Mouse (Mus musculus): Measurements from ENCODE around the gene Slc4a1. TPM values are rescaled to one million over a fixed set of nuclear protein-coding genes. Genes with fewer than 3 reads are reported as not detected.
A peak's percentile ranks its signal among the peaks of the same experiment; 100 is the strongest.

The Slc4a1 gene
- polyA plus RNA-seq, 1 experiment from 2014 or later, result 22.6 TPM

DNA sequence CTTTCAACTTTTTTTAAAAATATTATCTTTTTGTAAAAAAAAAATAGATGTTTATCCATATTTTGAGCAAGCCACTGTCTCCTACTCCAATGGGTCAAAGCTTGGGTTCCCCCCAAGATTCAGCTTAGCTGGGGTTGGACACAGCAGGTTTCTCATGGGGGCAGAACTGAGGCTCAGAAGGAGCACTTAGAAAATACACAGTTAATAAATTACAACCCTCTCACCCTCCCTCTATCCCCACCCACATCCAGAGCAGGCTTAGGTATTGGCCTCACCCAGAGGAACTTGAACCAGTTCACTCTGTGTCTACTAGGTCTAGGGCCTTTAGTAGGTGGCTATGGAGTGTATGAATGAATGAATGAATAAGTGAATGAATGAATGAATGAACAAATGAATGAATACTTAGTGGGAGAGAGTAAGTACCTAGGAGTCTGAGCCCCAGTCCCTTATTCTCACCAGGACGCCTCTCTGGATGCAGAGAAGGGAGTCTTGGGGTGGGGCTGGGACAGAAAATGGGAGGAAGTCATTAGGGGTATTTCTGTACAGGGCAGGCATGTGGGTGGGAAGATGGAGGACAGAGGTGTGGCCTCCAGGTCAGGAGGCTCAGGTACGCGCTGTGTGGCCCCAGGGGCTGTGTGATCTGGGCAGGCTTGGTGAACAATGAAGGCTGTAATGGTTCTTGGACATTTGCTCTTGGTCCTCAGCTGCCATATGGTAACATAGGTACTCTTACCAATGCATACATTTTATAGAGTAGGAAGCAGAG is 16.6 kb downstream of the Slc4a1 start:
- Histone ChIP-seq H3K4me2 (no peak overlapping the region), H3K4me1 (replicated peaks) (peaks cover 8% of the 10 kb centered on the region), H3K27me3 (peaks cover 27% of the 10 kb centered on the region; the same call in 1 of the 2 replicates), H3K36me3 (no peaks in the 10 kb centered on the region), H3K4me3 (replicated peaks) (no peak overlapping the region), H3K27ac (no peak overlapping the region), H3K9ac (replicated peaks) (no peak overlapping the region), H3K9me3 (no peaks in the 10 kb centered on the region)
- no peak for ATAC-seq (ENCODE audit: insufficient number of reproducible peaks, insufficient read depth, low FRiP score, low TSS enrichment, low read depth)
- WGBS, result 79% methylated on average over 3 of the region's 3 CpGs

DNA sequence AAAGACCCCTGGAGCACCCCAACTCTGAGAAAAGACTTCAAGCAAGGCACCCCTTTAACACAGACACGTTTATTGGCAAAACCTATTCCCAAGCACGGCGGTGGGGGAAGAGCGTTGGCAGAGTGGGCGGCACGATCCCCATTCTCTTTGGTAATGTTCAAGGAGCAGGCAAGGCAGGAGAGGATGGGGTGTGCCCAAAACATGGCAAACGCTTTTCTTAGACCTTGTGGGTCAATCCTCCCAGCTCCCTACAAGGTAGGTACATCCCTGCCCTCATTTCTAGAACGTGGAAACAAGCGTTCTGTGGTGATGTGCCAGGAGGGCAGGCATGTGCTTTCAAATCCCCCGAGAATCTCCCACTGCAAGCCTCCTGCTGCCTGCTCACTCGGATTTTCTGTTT is 17.2 kb downstream of the Slc4a1 start:
- no peak overlapping the region for H3K4me3 ChIP-seq (replicated peaks)
- peaks cover 8% of the 10 kb centered on the region for H3K4me1 ChIP-seq (replicated peaks)
- no peaks in the 10 kb centered on the region for H3K36me3 ChIP-seq
- no peak for ATAC-seq (ENCODE audit: insufficient number of reproducible peaks, insufficient read depth, low FRiP score, low TSS enrichment, low read depth)
- H3K27me3 ChIP-seq, result peaks cover 23% of the 10 kb centered on the region; the same call in 1 of the 2 replicates
- H3K4me2 ChIP-seq, result no peak overlapping the region
- no peaks in the 10 kb centered on the region for H3K9me3 ChIP-seq
- 84% methylated on average over 11 of the region's 11 CpGs for WGBS
- H3K9ac ChIP-seq (replicated peaks), result no peak overlapping the region
- no peak overlapping the region for H3K27ac ChIP-seq

DNA sequence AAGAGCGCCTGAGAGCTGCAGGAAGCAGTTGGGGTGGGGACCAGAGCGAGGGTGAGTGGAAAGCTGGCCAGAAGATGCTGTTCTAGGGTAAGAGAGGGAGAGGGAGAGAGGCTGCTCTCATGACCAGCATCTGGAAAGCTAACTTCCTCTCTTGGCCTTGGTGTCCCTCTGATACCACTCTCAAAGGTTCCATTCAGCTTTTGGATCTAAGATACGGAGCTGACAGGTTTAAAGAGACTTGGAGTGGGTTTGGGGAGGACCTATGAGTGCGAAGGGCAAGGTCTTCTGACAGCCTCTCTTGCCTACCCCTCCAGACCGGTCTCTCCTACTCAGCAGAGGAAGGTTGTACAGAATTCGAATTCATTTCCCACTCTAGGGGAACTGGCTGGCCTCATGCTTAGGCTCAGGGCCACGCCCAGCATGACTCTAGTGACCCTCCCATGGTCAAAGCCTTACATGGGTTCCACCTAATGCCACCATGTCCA is 17.9 kb downstream of the Slc4a1 start:
- no peak overlapping the region for H3K4me3 ChIP-seq (replicated peaks)
- H3K36me3 ChIP-seq, result no peaks in the 10 kb centered on the region
- no peaks in the 10 kb centered on the region for H3K9me3 ChIP-seq
- ATAC-seq (ENCODE audit: insufficient number of reproducible peaks, insufficient read depth, low FRiP score, low TSS enrichment, low read depth), result no peak
- H3K9ac ChIP-seq (replicated peaks), result no peak overlapping the region
- H3K27ac ChIP-seq, result no peak overlapping the region
- H3K4me1 ChIP-seq (replicated peaks), result peaks cover 8% of the 10 kb centered on the region
- peaks cover 17% of the 10 kb centered on the region; the same call in 1 of the 2 replicates for H3K27me3 ChIP-seq
- WGBS, result 87% methylated on average over 7 of the region's 7 CpGs
- no peak overlapping the region for H3K4me2 ChIP-seq

DNA sequence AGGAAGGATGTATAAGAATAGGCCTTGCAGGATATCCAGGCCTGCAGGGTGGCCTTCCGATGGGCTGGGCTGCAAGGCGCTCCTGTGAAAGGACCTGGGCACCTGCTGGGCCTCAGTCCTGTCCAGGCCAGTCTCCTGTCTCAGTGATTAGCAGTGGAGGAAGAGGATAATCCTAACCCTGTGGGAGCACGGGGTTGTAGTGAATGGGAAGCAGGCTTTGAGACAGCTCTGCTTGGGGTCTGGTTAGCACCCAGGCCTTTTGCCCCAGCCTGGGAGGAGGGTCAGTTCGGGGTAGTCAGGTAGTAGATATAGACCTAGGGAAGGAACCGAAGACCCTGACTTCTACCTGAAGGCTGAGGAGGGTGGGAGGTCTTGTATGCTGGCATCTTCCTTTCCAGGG is 18.3 kb downstream of the Slc4a1 start:
- WGBS, result 73% methylated on average over 5 of the region's 5 CpGs
- no peaks in the 10 kb centered on the region for H3K36me3 ChIP-seq
- ATAC-seq (ENCODE audit: insufficient number of reproducible peaks, insufficient read depth, low FRiP score, low TSS enrichment, low read depth), result no peak
- H3K4me3 ChIP-seq (replicated peaks), result no peak overlapping the region
- H3K9me3 ChIP-seq, result no peaks in the 10 kb centered on the region
- H3K4me1 ChIP-seq (replicated peaks), result peaks cover 5% of the 10 kb centered on the region
- no peak overlapping the region for H3K4me2 ChIP-seq
- H3K27ac ChIP-seq, result no peak overlapping the region
- peaks cover 14% of the 10 kb centered on the region; the same call in 1 of the 2 replicates for H3K27me3 ChIP-seq
- no peak overlapping the region for H3K9ac ChIP-seq (replicated peaks)

DNA sequence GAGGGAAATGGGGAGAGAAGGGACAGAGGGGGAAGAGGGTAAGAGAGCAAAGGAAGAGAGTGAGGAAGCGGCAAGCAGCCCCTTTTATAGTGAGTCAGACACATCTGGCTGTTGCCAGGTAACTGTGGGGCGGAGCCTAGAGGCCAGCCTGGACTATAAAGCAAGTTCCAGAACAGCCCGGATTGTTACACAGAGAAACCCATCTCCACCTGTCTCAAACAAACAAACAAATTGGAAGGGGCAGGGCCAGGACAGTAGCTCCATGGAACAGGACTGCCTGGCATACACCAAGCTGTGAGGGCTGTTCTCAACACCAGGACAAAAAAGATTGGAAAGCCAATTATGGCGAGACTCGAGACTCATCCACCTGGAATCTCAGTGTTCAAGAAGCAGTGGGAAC is 19.1 kb downstream of the Slc4a1 start:
- Histone ChIP-seq H3K36me3 (no peaks in the 10 kb centered on the region), H3K4me3 (replicated peaks) (no peak overlapping the region), H3K4me1 (replicated peaks) (peaks cover 5% of the 10 kb centered on the region; the same call in 1 of the 2 replicates), H3K9me3 (no peaks in the 10 kb centered on the region), H3K27ac (no peak overlapping the region), H3K4me2 (no peak overlapping the region), H3K27me3 (peaks cover 10% of the 10 kb centered on the region; the same call in 1 of the 2 replicates), H3K9ac (replicated peaks) (no peak overlapping the region)
- WGBS, result 51% methylated on average over 5 of the region's 5 CpGs
- ATAC-seq (ENCODE audit: insufficient number of reproducible peaks, insufficient read depth, low FRiP score, low TSS enrichment, low read depth), result no peak

DNA sequence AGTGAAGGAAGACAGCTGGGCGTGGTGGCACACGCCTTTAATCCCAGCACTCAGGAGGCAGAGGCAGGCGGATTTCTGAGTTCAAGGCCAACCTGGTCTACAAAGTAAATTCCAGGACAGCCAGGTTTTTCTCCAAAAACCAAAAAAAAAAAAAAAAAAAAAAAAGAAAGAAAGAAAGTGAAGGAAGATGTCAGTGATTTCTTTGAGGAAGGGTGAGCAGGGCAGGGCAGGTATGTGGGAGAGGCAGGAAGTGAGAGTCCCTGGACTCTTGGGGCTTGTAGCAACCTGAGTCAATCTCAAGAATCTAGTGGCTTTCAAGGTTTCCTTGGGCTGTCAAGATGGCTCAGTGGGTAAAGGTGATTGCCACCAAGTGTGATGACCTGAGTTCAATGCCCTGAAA is 21.5 kb downstream of the Slc4a1 start:
- no peak overlapping the region for H3K4me3 ChIP-seq (replicated peaks)
- no peaks in the 10 kb centered on the region for H3K27me3 ChIP-seq
- peaks cover 5% of the 10 kb centered on the region; the same call in 1 of the 2 replicates for H3K4me1 ChIP-seq (replicated peaks)
- no peaks in the 10 kb centered on the region for H3K9me3 ChIP-seq
- 83% methylated on average over 3 of the region's 3 CpGs for WGBS
- no peak for ATAC-seq (ENCODE audit: insufficient number of reproducible peaks, insufficient read depth, low FRiP score, low TSS enrichment, low read depth)
- H3K4me2 ChIP-seq, result no peak overlapping the region
- H3K9ac ChIP-seq (replicated peaks), result no peak overlapping the region
- no peak overlapping the region for H3K27ac ChIP-seq
- no peaks in the 10 kb centered on the region for H3K36me3 ChIP-seq

DNA sequence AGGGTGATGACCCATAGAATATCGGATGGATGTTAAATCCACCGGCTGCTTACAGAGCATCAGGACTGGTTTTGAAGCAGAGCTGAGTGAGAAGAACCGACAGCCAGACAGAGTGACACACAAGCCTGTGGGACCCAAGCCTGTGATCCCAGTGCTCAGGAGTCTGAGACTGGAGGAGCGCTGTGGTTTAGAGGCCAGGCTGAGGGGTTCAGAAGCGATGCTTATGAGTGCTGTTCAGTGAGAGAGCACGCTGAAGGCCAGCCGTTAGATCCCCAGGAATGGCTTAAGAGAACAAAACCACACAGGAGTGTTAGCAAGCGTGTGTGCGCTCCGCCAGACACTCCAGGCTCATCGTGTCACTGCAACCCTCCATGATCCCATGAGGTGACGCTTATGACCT is 23.3 kb downstream of the Slc4a1 start:
- no peaks in the 10 kb centered on the region for H3K9me3 ChIP-seq
- no peak for ATAC-seq (ENCODE audit: insufficient number of reproducible peaks, insufficient read depth, low FRiP score, low TSS enrichment, low read depth)
- no peak overlapping the region for H3K27ac ChIP-seq
- no peak overlapping the region for H3K4me3 ChIP-seq (replicated peaks)
- WGBS, result 70% methylated on average over 12 of the region's 12 CpGs
- H3K27me3 ChIP-seq, result no peaks in the 10 kb centered on the region
- no peaks in the 10 kb centered on the region for H3K36me3 ChIP-seq
- H3K9ac ChIP-seq (replicated peaks), result 0 out of 2 replicates have a peak overlapping the region, but pooled peaks have one; percentile 6
- no peak overlapping the region for H3K4me2 ChIP-seq
- H3K4me1 ChIP-seq (replicated peaks), result peaks cover 5% of the 10 kb centered on the region; the same call in 1 of the 2 replicates

DNA sequence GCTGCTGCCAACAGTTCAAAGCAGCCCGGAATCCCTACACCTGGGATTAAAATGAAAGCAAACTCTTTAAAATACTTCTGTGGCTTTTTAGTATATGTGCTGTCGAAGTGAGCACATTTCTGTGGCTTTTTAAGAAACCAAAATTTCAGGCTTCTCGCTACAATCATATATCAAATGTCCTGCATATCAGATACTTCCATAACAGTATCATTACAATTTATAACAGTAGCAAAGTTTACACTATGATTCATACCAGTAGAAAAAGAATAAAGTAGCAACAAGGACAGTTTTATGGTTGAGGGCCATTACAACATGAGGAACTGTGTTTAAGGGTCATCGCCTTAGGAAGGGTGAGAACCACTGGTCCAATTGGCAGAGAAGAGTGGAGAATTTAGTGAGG is 24.9 kb downstream of the Slc4a1 start:
- Histone ChIP-seq H3K4me3 (replicated peaks) (no peak overlapping the region), H3K4me2 (no peak overlapping the region), H3K4me1 (replicated peaks) (no peaks in the 10 kb centered on the region; the same call in 1 of the 2 replicates), H3K9me3 (no peaks in the 10 kb centered on the region), H3K36me3 (no peaks in the 10 kb centered on the region), H3K27me3 (no peaks in the 10 kb centered on the region), H3K9ac (replicated peaks) (no peak overlapping the region), H3K27ac (no peak overlapping the region)
- 82% methylated on average over 4 of the region's 4 CpGs for WGBS
- ATAC-seq (ENCODE audit: insufficient number of reproducible peaks, insufficient read depth, low FRiP score, low TSS enrichment, low read depth), result no peak

DNA sequence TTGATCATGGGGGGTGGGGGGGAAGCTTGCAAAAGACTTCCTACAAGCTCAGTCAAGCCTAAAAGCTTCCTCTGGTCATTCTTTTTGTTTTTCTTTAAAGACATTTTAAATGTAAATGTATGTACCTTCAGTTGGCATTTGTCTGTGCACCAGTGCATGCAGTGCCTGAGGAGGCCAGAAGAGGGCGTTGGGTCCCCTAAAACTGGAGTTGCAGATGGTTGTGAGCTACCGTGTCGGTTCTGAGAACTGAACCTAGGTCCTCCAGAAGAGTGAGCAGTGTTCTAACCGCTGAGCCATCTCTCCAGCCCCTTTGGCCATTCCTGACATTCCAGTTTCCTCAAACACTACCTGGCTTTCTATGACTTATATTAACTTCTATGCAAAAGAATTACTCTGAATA is 26.4 kb downstream of the Slc4a1 start:
- Histone ChIP-seq H3K4me3 (replicated peaks) (no peak overlapping the region), H3K9me3 (no peaks in the 10 kb centered on the region), H3K36me3 (no peaks in the 10 kb centered on the region), H3K9ac (replicated peaks) (no peak overlapping the region), H3K27ac (no peak overlapping the region), H3K27me3 (no peaks in the 10 kb centered on the region), H3K4me1 (replicated peaks) (no peaks in the 10 kb centered on the region; the same call in 1 of the 2 replicates), H3K4me2 (no peak overlapping the region)
- no peak for ATAC-seq (ENCODE audit: insufficient number of reproducible peaks, insufficient read depth, low FRiP score, low TSS enrichment, low read depth)
- 54% methylated on average over 4 of the region's 4 CpGs for WGBS

DNA sequence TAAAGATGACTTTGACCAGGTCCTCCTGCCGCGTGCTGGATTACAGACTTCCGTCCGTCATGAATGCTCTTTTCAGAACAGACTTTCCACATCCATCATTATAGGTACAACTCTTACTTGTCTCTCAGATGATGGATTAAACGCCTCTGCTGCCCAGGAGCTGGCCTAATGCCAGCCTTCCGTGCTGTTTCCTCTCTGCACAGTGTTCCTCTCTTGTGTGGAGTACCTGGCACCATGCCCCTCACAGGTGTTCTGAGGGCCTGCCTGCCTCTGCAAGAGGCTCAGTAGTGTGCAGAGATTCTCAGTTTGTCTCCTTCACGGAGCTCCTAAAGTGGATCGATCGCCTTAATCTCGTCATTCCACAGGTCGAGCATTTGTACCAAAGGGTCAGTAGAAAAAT is 26.8 kb downstream of the Slc4a1 start:
- Histone ChIP-seq H3K9me3 (no peaks in the 10 kb centered on the region), H3K4me3 (replicated peaks) (no peak overlapping the region), H3K27ac (no peak overlapping the region), H3K27me3 (no peaks in the 10 kb centered on the region), H3K4me1 (replicated peaks) (no peaks in the 10 kb centered on the region; the same call in 1 of the 2 replicates), H3K4me2 (no peak overlapping the region), H3K9ac (replicated peaks) (no peak overlapping the region), H3K36me3 (no peaks in the 10 kb centered on the region)
- WGBS, result 77% methylated on average over 11 of the region's 11 CpGs
- ATAC-seq (ENCODE audit: insufficient number of reproducible peaks, insufficient read depth, low FRiP score, low TSS enrichment, low read depth), result no peak

DNA sequence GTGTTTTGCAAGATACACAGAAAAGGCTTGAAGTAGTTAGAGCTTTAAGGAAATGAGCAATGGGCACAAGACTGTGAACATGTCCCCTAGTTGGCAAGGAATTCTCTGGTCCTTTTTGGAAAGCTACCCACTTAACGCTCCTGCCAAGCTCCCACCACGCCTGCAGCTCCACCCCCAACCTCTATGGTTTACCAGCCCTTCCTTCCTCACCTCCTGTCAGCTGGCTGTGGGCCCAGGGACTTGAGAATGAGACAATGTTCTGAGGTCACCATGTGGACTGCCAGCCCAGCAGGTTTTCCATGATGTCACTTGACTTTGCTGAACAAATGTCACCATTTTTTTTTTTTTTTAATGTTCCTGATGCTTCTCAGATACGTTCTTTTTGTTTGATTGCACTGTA is 27.4 kb downstream of the Slc4a1 start:
- Histone ChIP-seq H3K9me3 (no peaks in the 10 kb centered on the region), H3K9ac (replicated peaks) (no peak overlapping the region), H3K4me3 (replicated peaks) (no peak overlapping the region), H3K4me1 (replicated peaks) (no peaks in the 10 kb centered on the region; the same call in 1 of the 2 replicates), H3K36me3 (no peaks in the 10 kb centered on the region), H3K27me3 (no peaks in the 10 kb centered on the region), H3K27ac (no peak overlapping the region), H3K4me2 (no peak overlapping the region)
- no peak for ATAC-seq (ENCODE audit: insufficient number of reproducible peaks, insufficient read depth, low FRiP score, low TSS enrichment, low read depth)
- 33% methylated on average over 3 of the region's 3 CpGs for WGBS
